Mouse (Mus musculus) CH12.LX (cell line): ENCODE measurements around the gene Gm20431. TPM values are rescaled to one million over a fixed set of nuclear protein-coding genes. Genes with fewer than 3 reads are reported as not detected.
A peak's percentile ranks its signal among the peaks of the same experiment; 100 is the strongest.

Experiments
- DNase-seq: peaks from one replicate; pipeline ENCODE4 v3.0.0-alpha.2; 2013; ENCODE audit errors: extremely low read depth
- H3K27ac ChIP-seq: 2 replicates; pipeline ENCODE4 v1.5.1; 2012; ENCODE audit warnings: low read depth, mild to moderate bottlenecking, control low read depth, moderate library complexity; ENCODE audit not compliant: insufficient read depth
- H3K27me3 ChIP-seq: replicated peaks from 2 replicates; pipeline ENCODE3; 2012; ENCODE audit warnings: inconsistent platforms
- H3K36me3 ChIP-seq, 2 experiments: replicated peaks in 1 of 2; 2 replicates each; pipeline versions ENCODE3 to v1.6.1; 2012; ENCODE audit warnings: inconsistent platforms in 1 of 2, low read length in 1 of 2, mild to moderate bottlenecking in 1 of 2, mixed read lengths in 1 of 2, moderate library complexity in 1 of 2; ENCODE audit not compliant: control insufficient read depth in 1 of 2, insufficient read depth in 1 of 2
- H3K4me1 ChIP-seq, 2 experiments: 2 replicates each; pipeline ENCODE4 v1.6.1; 2012; ENCODE audit warnings: inconsistent platforms in 1 of 2, moderate library complexity in 1 of 2; ENCODE audit not compliant: insufficient read depth in 2 of 2, control insufficient read depth in 1 of 2
- H3K4me2 ChIP-seq: 2 replicates; pipeline ENCODE4 v1.6.1; 2012; ENCODE audit warnings: low read depth, mild to moderate bottlenecking, control low read depth; ENCODE audit not compliant: poor library complexity, insufficient read depth, severe bottlenecking
- H3K4me3 ChIP-seq, 3 experiments: fragments of 150-350 bp in 1 of 3; sonication (generic) in 1 of 3; replicated peaks in 1 of 3; 2 replicates each; pipeline versions ENCODE3 to v1.5.1; 2011 to 2012; ENCODE audit warnings: low read depth in 2 of 3, low read length in 2 of 3, mild to moderate bottlenecking in 2 of 3, moderate library complexity in 2 of 3, control low read depth in 1 of 3, improper control_type of control experiment in 1 of 3, inconsistent platforms in 1 of 3, mixed read lengths in 1 of 3; ENCODE audit not compliant: poor library complexity in 1 of 3
- H3K79me2 ChIP-seq: replicated peaks from 2 replicates; pipeline ENCODE4 v1.6.1; 2012; ENCODE audit warnings: mild to moderate bottlenecking, moderate library complexity; ENCODE audit not compliant: control insufficient read depth, poor library complexity, insufficient read depth, severe bottlenecking; ENCODE audit errors: extremely low read depth
- H3K9ac ChIP-seq: 2 replicates; pipeline ENCODE4 v1.6.1; 2012; ENCODE audit warnings: low read depth, mild to moderate bottlenecking, control low read depth, moderate library complexity; ENCODE audit not compliant: insufficient read depth
- H3K9me3 ChIP-seq: replicated peaks from 2 replicates; pipeline ENCODE3; 2012; ENCODE audit warnings: low read length, inconsistent platforms, mixed read lengths
- BHLHE40 ChIP-seq: IDR thresholded peaks from 2 replicates; pipeline ENCODE4 v1.6.1; 2011; ENCODE audit warnings: mild to moderate bottlenecking, low read depth, low read length, improper control_type of control experiment
- CHD1 ChIP-seq: IDR thresholded peaks from 2 replicates; pipeline ENCODE4 v1.6.1; 2012; ENCODE audit warnings: low read depth, low read length, improper control_type of control experiment, inconsistent platforms
- CHD2 ChIP-seq: IDR thresholded peaks from 2 replicates; pipeline ENCODE4 v1.6.1; 2011; ENCODE audit warnings: low read length, improper control_type of control experiment
- CTCF ChIP-seq, 2 experiments: IDR thresholded peaks in 1 of 2; conservative IDR thresholded peaks in 1 of 2; 2 replicates each; pipeline ENCODE4 v1.5.1; 2011 to 2012; ENCODE audit warnings: low read depth in 2 of 2, low read length in 2 of 2, improper control_type of control experiment in 1 of 2, inconsistent platforms in 1 of 2, mild to moderate bottlenecking in 1 of 2, moderate library complexity in 1 of 2
- E2F4 ChIP-seq: IDR thresholded peaks from 2 replicates; pipeline ENCODE4 v1.6.1; 2011; ENCODE audit warnings: low read depth, low read length, improper control_type of control experiment; ENCODE audit not compliant: insufficient replicate concordance
- ELF1 ChIP-seq: IDR thresholded peaks from 2 replicates; pipeline ENCODE4 v1.6.1; 2014; ENCODE audit warnings: low read depth, mild to moderate bottlenecking, inconsistent platforms, low read length, improper control_type of control experiment
- EP300 ChIP-seq: IDR thresholded peaks from 2 replicates; pipeline ENCODE4 v1.6.1; 2011; ENCODE audit warnings: low read length, improper control_type of control experiment
- ETS1 ChIP-seq: conservative IDR thresholded peaks from 2 replicates; pipeline ENCODE4 v1.6.1; 2012; ENCODE audit warnings: low read depth, mild to moderate bottlenecking, inconsistent platforms, low read length, improper control_type of control experiment, moderate library complexity
- GABPA ChIP-seq: IDR thresholded peaks from 2 replicates; pipeline ENCODE4 v1.6.1; 2012; ENCODE audit warnings: low read depth, low read length, improper control_type of control experiment, inconsistent platforms; ENCODE audit not compliant: insufficient replicate concordance
- HCFC1 ChIP-seq: IDR thresholded peaks from 2 replicates; pipeline ENCODE4 v1.6.1; 2012; ENCODE audit warnings: low read depth, mild to moderate bottlenecking, inconsistent platforms, low read length, improper control_type of control experiment
- IRF4 ChIP-seq: IDR thresholded peaks from 2 replicates; pipeline ENCODE4 v1.6.1; 2014; ENCODE audit warnings: low read depth, mild to moderate bottlenecking, inconsistent platforms, low read length, improper control_type of control experiment
- JUN ChIP-seq: IDR thresholded peaks from 2 replicates; pipeline ENCODE4 v1.6.1; 2011; ENCODE audit warnings: low read depth, mild to moderate bottlenecking, low read length, improper control_type of control experiment, moderate library complexity; ENCODE audit not compliant: insufficient read depth
- JUND ChIP-seq: conservative IDR thresholded peaks from 2 replicates; pipeline ENCODE4 v1.6.1; 2011; ENCODE audit warnings: low read depth, low read length, improper control_type of control experiment
- KAT2A ChIP-seq: IDR thresholded peaks from 2 replicates; pipeline ENCODE4 v1.6.1; 2012; ENCODE audit warnings: low read length, improper control_type of control experiment, inconsistent platforms; ENCODE audit not compliant: insufficient replicate concordance
- MAFK ChIP-seq: IDR thresholded peaks from 2 replicates; pipeline ENCODE4 v1.6.1; 2011; ENCODE audit warnings: low read length, improper control_type of control experiment; ENCODE audit not compliant: insufficient replicate concordance
- MAX ChIP-seq: IDR thresholded peaks from 2 replicates; pipeline ENCODE4 v1.6.1; 2011; ENCODE audit warnings: low read length, improper control_type of control experiment
- MAZ ChIP-seq: IDR thresholded peaks from 2 replicates; pipeline ENCODE4 v1.6.1; 2012; ENCODE audit warnings: low read depth, mild to moderate bottlenecking, inconsistent platforms, low read length, improper control_type of control experiment, moderate library complexity
- MEF2A ChIP-seq: IDR thresholded peaks from 2 replicates; pipeline ENCODE4 v1.6.1; 2014; ENCODE audit warnings: low read depth, mild to moderate bottlenecking, inconsistent platforms, low read length, improper control_type of control experiment, borderline replicate concordance
- MXI1 ChIP-seq: IDR thresholded peaks from 2 replicates; pipeline ENCODE4 v1.6.1; 2011; ENCODE audit warnings: mild to moderate bottlenecking, low read depth, low read length, improper control_type of control experiment
- MYC ChIP-seq: IDR thresholded peaks from 2 replicates; pipeline ENCODE4 v1.6.1; 2011; ENCODE audit warnings: low read depth, mild to moderate bottlenecking, improper control_type of control experiment, low read length
- NELFE ChIP-seq: IDR thresholded peaks from 2 replicates; pipeline ENCODE4 v1.6.1; 2011; ENCODE audit warnings: low read depth, low read length, improper control_type of control experiment
- NRF1 ChIP-seq: IDR thresholded peaks from 2 replicates; pipeline ENCODE4 v1.6.1; 2014; ENCODE audit warnings: low read depth, mild to moderate bottlenecking, inconsistent platforms, low read length, improper control_type of control experiment, moderate library complexity
- PAX5 ChIP-seq: IDR thresholded peaks from 2 replicates; pipeline ENCODE4 v1.6.1; 2012; ENCODE audit warnings: low read length, inconsistent platforms, mixed read lengths
- POLR2A ChIP-seq: IDR thresholded peaks from 2 replicates; pipeline ENCODE4 v1.6.1; 2011; ENCODE audit warnings: low read depth, mild to moderate bottlenecking, improper control_type of control experiment, low read length
- POLR2AphosphoS2 ChIP-seq: IDR thresholded peaks from 2 replicates; pipeline ENCODE4 v1.6.1; 2011; ENCODE audit warnings: low read depth, low read length, improper control_type of control experiment
- RAD21 ChIP-seq: IDR thresholded peaks from 2 replicates; pipeline ENCODE4 v1.6.1; 2011; ENCODE audit warnings: low read depth, mild to moderate bottlenecking, low read length, improper control_type of control experiment, moderate library complexity
- RCOR1 ChIP-seq: conservative IDR thresholded peaks from 2 replicates; pipeline ENCODE4 v1.6.1; 2012; ENCODE audit warnings: low read depth, mild to moderate bottlenecking, inconsistent platforms, low read length, improper control_type of control experiment
- SIN3A ChIP-seq: IDR thresholded peaks from 2 replicates; pipeline ENCODE4 v1.6.1; 2012; ENCODE audit warnings: low read length, improper control_type of control experiment, inconsistent platforms
- SMC3 ChIP-seq: IDR thresholded peaks from 2 replicates; pipeline ENCODE4 v1.6.1; 2011; ENCODE audit warnings: low read depth, low read length, improper control_type of control experiment
- TBP ChIP-seq: conservative IDR thresholded peaks from 2 replicates; pipeline ENCODE4 v1.6.1; 2011; ENCODE audit warnings: low read depth, low read length, improper control_type of control experiment
- TCF12 ChIP-seq: IDR thresholded peaks from 2 replicates; pipeline ENCODE4 v1.6.1; 2014; ENCODE audit warnings: low read depth, mild to moderate bottlenecking, inconsistent platforms, low read length, improper control_type of control experiment
- UBTF ChIP-seq: IDR thresholded peaks from 2 replicates; pipeline ENCODE4 v1.6.1; 2012; ENCODE audit warnings: low read depth, mild to moderate bottlenecking, inconsistent platforms, low read length, improper control_type of control experiment, moderate library complexity
- USF1 ChIP-seq: IDR thresholded peaks from 2 replicates; pipeline ENCODE4 v1.6.1; 2014; ENCODE audit warnings: low read depth, mild to moderate bottlenecking, inconsistent platforms, low read length, improper control_type of control experiment
- USF2 ChIP-seq: conservative IDR thresholded peaks from 2 replicates; pipeline ENCODE4 v1.6.1; 2011; ENCODE audit warnings: low read depth, low read length, improper control_type of control experiment
- ZC3H11A ChIP-seq: IDR thresholded peaks from 2 replicates; pipeline ENCODE4 v1.6.1; 2012; ENCODE audit warnings: low read depth, mild to moderate bottlenecking, inconsistent platforms, low read length, improper control_type of control experiment
- ZKSCAN1 ChIP-seq: IDR thresholded peaks from 2 replicates; pipeline ENCODE4 v1.6.1; 2012; ENCODE audit warnings: low read depth, inconsistent platforms, low read length, improper control_type of control experiment, borderline replicate concordance
- ZMIZ1 ChIP-seq: IDR thresholded peaks from 2 replicates; pipeline ENCODE4 v1.6.1; 2012; ENCODE audit warnings: low read depth, mild to moderate bottlenecking, inconsistent platforms, low read length, improper control_type of control experiment
- ZNF384 ChIP-seq: IDR thresholded peaks from 2 replicates; pipeline ENCODE4 v1.6.1; 2012; ENCODE audit warnings: low read depth, low read length, improper control_type of control experiment, inconsistent platforms
- dilution Hi-C: fragments of 300-500 bp; cut with MboI; formaldehyde crosslinking; loops from 2 replicates; pipeline ENCODE4 v1.14.3; 2020; ENCODE audit warnings: low sequenced_read_pairs; ENCODE audit not compliant: extremely low pct_unique_long_range_greater_than_20kb, extremely low pct_ligation_motif_present
- in situ Hi-C: fragments of 300-500 bp; cut with MboI; formaldehyde crosslinking; loops from 3 replicates; pipeline ENCODE4 v1.14.3; 2019; ENCODE audit warnings: low sequenced_read_pairs, low pct_ligation_motif_present, low pct_unique_long_range_greater_than_20kb, mixed read lengths
- polyA plus RNA-seq: library from polyadenylated mRNA; unstranded; fragments of >175 nt; gene quantifications from 2 replicates; pipeline ENCODE4 v1.2.1, GENCODE M21; 2012; ENCODE audit warnings: low read depth; ENCODE audit not compliant: insufficient read length
- total RNA-seq, 2 experiments: library from RNA; depleted of rRNA; stranded (reverse); fragments of 300-350 nt in 1 of 2; fragments of >200 nt in 1 of 2; gene quantifications; 2 replicates each; pipeline ENCODE4 v1.2.3; 2012 to 2014

Gm20431 gene
- 10.3 and 15.0 TPM in 2 replicates for total RNA-seq (2012; rRNA removed)
- not detected in 2 replicates for total RNA-seq (2014; rRNA removed)
- 2.4 TPM in 1 of 2 replicates, not detected in the other for polyA plus RNA-seq

DNA sequence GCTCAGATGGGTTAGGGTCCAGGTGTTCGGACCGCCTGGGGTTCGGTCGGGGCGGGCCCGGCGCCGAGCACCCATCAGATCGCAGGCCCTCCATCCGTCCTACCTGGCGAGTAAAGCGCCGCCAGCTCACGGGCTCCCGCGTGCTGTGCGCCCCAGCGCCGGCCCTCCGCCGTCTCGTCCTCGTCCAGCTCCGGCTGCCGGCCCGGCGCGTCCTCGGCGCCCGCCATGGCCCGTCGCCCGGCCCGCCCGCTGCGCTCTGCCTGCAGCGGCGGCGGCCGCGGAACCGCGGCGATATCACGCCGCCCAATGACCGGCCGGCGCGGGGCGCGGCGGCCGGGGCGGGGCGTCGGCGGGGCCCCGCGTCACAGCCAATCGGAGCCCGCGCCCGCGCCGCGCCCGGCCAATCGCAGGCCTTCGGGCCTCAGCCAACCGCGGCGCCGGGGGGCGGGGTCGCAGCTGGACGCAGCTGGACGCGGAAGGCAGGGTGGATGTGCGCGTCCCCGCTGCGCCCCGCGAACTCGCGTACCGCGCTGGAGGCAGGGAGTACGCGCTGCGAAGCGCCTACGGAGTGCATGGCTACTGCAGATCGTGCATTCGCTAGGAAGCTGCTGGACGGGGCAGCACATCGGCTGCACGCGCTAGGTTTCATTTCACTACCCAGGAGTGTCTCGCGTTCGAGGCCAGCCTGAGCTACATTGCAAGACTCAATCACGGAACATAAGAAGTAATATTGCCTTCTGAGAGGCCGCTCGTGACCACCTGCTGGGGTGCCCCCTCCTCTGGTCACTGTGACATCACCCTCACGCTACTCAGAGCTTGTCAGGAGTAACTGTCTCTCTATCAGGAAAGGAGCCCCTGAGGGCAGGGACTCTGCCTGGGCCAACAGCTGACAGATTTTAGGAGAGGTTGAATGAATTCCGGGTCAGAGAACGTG is at the start of gene Gm20431:
Gm20431 (minus strand) TSS at position 227 of the 934 bp plus-strand sequence.
- Histone ChIP-seq H3K4me2 (peak within 1 kb of the TSS; percentile 98), H3K27ac (peak within 1 kb of the TSS; percentile 38; the same call in 1 of the 2 replicates), H3K4me3 (peak within 1 kb of the TSS; percentile 83 to 98 (median 97)), H3K9me3 (peaks cover 3% of the 10 kb centered on the region), H3K9ac (peak within 1 kb of the TSS; percentile 99), H3K4me1 (peaks cover 27 to 48% of the 10 kb centered on the region in 2 experiments)
- in situ Hi-C loops, result no loop called here
- peak; percentile 80 for DNase-seq
- TF ChIP-seq SMC3, result no peak
- TF ChIP-seq HCFC1, result no peak
- no peak for TF ChIP-seq USF2
- TF ChIP-seq E2F4, result no peak
- no peak for TF ChIP-seq UBTF
- no peak for TF ChIP-seq MYC
- TF ChIP-seq MAX, result peak; percentile 68; the same call in 1 of the 2 replicates
- no peak for TF ChIP-seq MEF2A
- no peak; the same call in 1 of the 2 replicates for TF ChIP-seq ZMIZ1
- TF ChIP-seq RAD21, result no peak
- TF ChIP-seq GABPA, result no peak
- TF ChIP-seq USF1, result no peak
- no peak for TF ChIP-seq IRF4
- peak; percentile 70 for TF ChIP-seq NRF1
- TF ChIP-seq JUND, result no peak
- TF ChIP-seq CHD1, result no peak
- TF ChIP-seq ZNF384, result no peak
- TF ChIP-seq MAZ, result no peak
- TF ChIP-seq POLR2AphosphoS2, result no peak
- no peak for TF ChIP-seq ETS1
- TF ChIP-seq POLR2A, result peak; percentile 80
- TF ChIP-seq EP300, result no peak
- no peak for TF ChIP-seq JUN
- TF ChIP-seq MAFK, result no peak
- TF ChIP-seq ZC3H11A, result no peak
- TF ChIP-seq ELF1, result peak; percentile 81
- TF ChIP-seq TBP, result no peak
- no peak for TF ChIP-seq RCOR1
- TF ChIP-seq TCF12, result peak; percentile 64; the same call in 1 of the 2 replicates
- no peak for TF ChIP-seq ZKSCAN1
- peak; percentile 21; the same call in 1 of the 2 replicates for TF ChIP-seq SIN3A
- TF ChIP-seq KAT2A, result no peak
- TF ChIP-seq NELFE, result peak; percentile 50; the same call in 1 of the 2 replicates
- peak; percentile 58; the same call in 1 of the 2 replicates for TF ChIP-seq MXI1
- no peak for TF ChIP-seq PAX5
- TF ChIP-seq CTCF (conservative IDR thresholded peaks at IDR 0.05 in 1 of 2, IDR thresholded peaks at IDR 0.05 in 1 of 2; ENCODE audit: low read depth in 2 of 2, low read length in 2 of 2), result no peak
- TF ChIP-seq BHLHE40, result peak; percentile 79
- TF ChIP-seq CHD2, result no peak
- TF ChIP-seq, all 38 proteins: peak for 9
- Histone ChIP-seq H3K36me3 (peaks cover 0 to 11% of the 10 kb centered on the region in 2 experiments), H3K27me3 (peaks cover 24% of the 10 kb centered on the region), H3K79me2 (peaks cover 33% of the 10 kb centered on the region)
- dilution Hi-C loops, result no loop called here
